Comparison of ENCODE assay signal across 9 mouse cellular contexts in the genomic region with DNA sequence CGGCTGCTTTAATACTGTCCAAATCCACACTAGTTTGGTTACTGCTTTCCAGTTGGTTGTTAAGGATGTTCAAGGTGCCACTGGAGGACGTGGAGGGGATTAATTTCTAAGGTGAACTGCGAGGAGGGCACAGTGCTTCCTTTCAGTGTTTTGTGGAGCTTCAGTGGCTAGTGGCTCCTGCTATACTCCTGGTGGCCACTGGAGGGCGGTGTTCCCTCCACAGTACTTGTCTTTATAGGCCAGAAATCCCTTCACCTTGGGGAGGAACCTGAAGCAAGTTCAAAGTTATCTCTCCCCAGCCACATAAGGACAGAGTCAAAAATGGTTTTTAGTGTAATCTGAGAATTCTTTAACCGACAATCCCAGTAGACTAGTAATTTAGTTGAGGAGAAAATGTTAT.
DNase-seq lines count a peak whose midpoint lies in the region; ATAC-seq and TF ChIP-seq lines count a peak whose summit lies in the region.
"Had no signal": no experiment of that assay in that cellular context is flagged by ENCODE, and none has a peak within 500 bp of the region (broad histone marks: within the 10 kb centered on the region; RNA-seq: fewer than 3 reads in every experiment).

No protein-coding gene starts in this region.

- peak; percentile 10 to 47 for DNase-seq in heart, adult 9 months (ENCODE audit: low spot score in 2 of 2)
- peak; percentile 71 for DNase-seq in R1 (ENCODE audit: low read depth, low spot score)
- peak; percentile 34 for DNase-seq in cerebellum, adult 9-11 months
- DNase-seq in gastrocnemius, postnatal 14 days: peak; percentile 36
- peak; percentile 45 to 77 for DNase-seq in layer of hippocampus, postnatal 25 days (ENCODE audit: extremely low spot score in 1 of 2, low spot score in 1 of 2)
- DNase-seq in stomach, postnatal 0 days (ENCODE audit: low spot score): peak; percentile 65

- H3K9me3 ChIP-seq in heart, embryonic 12.5 days (replicated peaks): no peaks in the 10 kb centered on the region
- H3K9me3 ChIP-seq in stomach, postnatal 0 days (ENCODE audit: control insufficient read depth, low read length): no peaks in the 10 kb centered on the region
- H3K9me3 ChIP-seq: embryonic facial prominence, embryonic 12.5 days had no signal

- H3K4me2 ChIP-seq in heart, embryonic 12.5 days: no peak overlapping the region
- no peak overlapping the region for H3K4me2 ChIP-seq in stomach, postnatal 0 days (replicated peaks; ENCODE audit: low read depth)
- H3K4me2 ChIP-seq: embryonic facial prominence, embryonic 12.5 days had no signal

- H3K27ac ChIP-seq in heart, embryonic 12.5 days (ENCODE audit: poor library complexity, severe bottlenecking): no peak overlapping the region
- H3K27ac ChIP-seq in stomach, postnatal 0 days (replicated peaks): no peak overlapping the region
- H3K27ac ChIP-seq: embryonic facial prominence, embryonic 12.5 days had no signal

- intact Hi-C loops in gastrocnemius, postnatal 14 days (cut with DNase I; ENCODE audit: low total_unique reads): loop anchor here (10.0 kb wide), 1 partner anchor 327 kb away; a partner anchor contains a TSS

- no peak for TF ChIP-seq EP300 in stomach, postnatal 0 days (optimal IDR thresholded peaks at IDR 0.05)

- no peak overlapping the region for H3K4me3 ChIP-seq in heart, embryonic 12.5 days
- no peak overlapping the region for H3K4me3 ChIP-seq in stomach, postnatal 0 days (ENCODE audit: low read depth, low read length)
- H3K4me3 ChIP-seq: embryonic facial prominence, embryonic 12.5 days had no signal

- peak; percentile 94 for TF ChIP-seq CTCF in stomach, postnatal 0 days (IDR thresholded peaks at IDR 0.05; ENCODE audit: low read depth)

- ATAC-seq in heart, embryonic 12.5 days (ENCODE audit: insufficient number of reproducible peaks, low FRiP score): no peak
- ATAC-seq in megakaryocyte-erythroid progenitor cell, adult 5-6 weeks (replicated peaks; ENCODE audit: low FRiP score, low TSS enrichment, poor library complexity, severe bottlenecking): peak; percentile 77
- no peak for ATAC-seq in stomach, postnatal 0 days (ENCODE audit: low FRiP score, low TSS enrichment)

- no peaks in the 10 kb centered on the region for H3K4me1 ChIP-seq in heart, embryonic 12.5 days (replicated peaks)
- no peaks in the 10 kb centered on the region for H3K4me1 ChIP-seq in stomach, postnatal 0 days (replicated peaks; ENCODE audit: control insufficient read depth, insufficient read depth)
- H3K4me1 ChIP-seq: embryonic facial prominence, embryonic 12.5 days had no signal

- H3K27me3 ChIP-seq in heart, embryonic 12.5 days (replicated peaks): no peaks in the 10 kb centered on the region
- H3K27me3 ChIP-seq in stomach, postnatal 0 days (ENCODE audit: control insufficient read depth, insufficient read depth, low read length): no peaks in the 10 kb centered on the region
- H3K27me3 ChIP-seq: embryonic facial prominence, embryonic 12.5 days had no signal

- no peak overlapping the region for H3K9ac ChIP-seq in heart, embryonic 12.5 days
- no peak overlapping the region for H3K9ac ChIP-seq in stomach, postnatal 0 days (ENCODE audit: low read length)
- H3K9ac ChIP-seq: embryonic facial prominence, embryonic 12.5 days had no signal

- H3K36me3 ChIP-seq in heart, embryonic 12.5 days: peaks cover 68% of the 10 kb centered on the region
- peaks cover 27% of the 10 kb centered on the region for H3K36me3 ChIP-seq in stomach, postnatal 0 days (ENCODE audit: control insufficient read depth, insufficient read depth, low read length)

- WGBS in heart, embryonic 12.5 days: 38% methylated on average over 5 of the region's 5 CpGs
- WGBS in stomach, postnatal 0 days: 29% methylated on average over 5 of the region's 5 CpGs
